Mouse (Mus musculus) neutrophil, adult 5-6 weeks (primary cell): ENCODE data around the gene Lsamp. TPM values are rescaled to one million over a fixed set of nuclear protein-coding genes. Genes with fewer than 3 reads are reported as not detected.

Experiments used
- ATAC-seq: fragments of 151-379, 151-347 bp; 2 replicates; pipeline ENCODE4 v1.8.0; 2017; ENCODE audit warnings: mild to moderate bottlenecking, moderate TSS enrichment; ENCODE audit not compliant: insufficient number of reproducible peaks, poor library complexity, low FRiP score, severe bottlenecking; ENCODE audit errors: extremely low read depth
- total RNA-seq: library from RNA; stranded (forward); fragments of 200-1000 nt; gene quantifications from 2 replicates; pipeline ENCODE4 v1.2.3, GENCODE M21; 2017

Gene Lsamp
- total RNA-seq, 1 experiment from 2014 or later = 0.12 TPM

- ATAC-seq = no peak
Measured at GRCm38 (mm10) chr16:41588675-41589301, 1604.6 kb downstream of the Lsamp start.

- no peak for ATAC-seq
Measured at GRCm38 (mm10) chr16:41612229-41612628, 1628.1 kb downstream of the Lsamp start.

GRCm38 (mm10) chr16:41623871-41624270 is 1639.7 kb downstream of the Lsamp start:
- no peak for ATAC-seq

GRCm38 (mm10) chr16:41633898-41634297 is 1649.7 kb downstream of the Lsamp start:
- no peak for ATAC-seq

GRCm38 (mm10) chr16:41640876-41641275 is 1656.7 kb downstream of the Lsamp start:
- no peak for ATAC-seq

- no peak for ATAC-seq
Measured at GRCm38 (mm10) chr16:41653261-41653660, 1669.1 kb downstream of the Lsamp start.

- no peak for ATAC-seq
Measured at GRCm38 (mm10) chr16:41674316-41675038, 1690.3 kb downstream of the Lsamp start.

GRCm38 (mm10) chr16:41675774-41676173 is 1691.6 kb downstream of the Lsamp start:
- ATAC-seq = no peak

- ATAC-seq = no peak
Measured at GRCm38 (mm10) chr16:41692435-41692834, 1708.3 kb downstream of the Lsamp start.

- no peak for ATAC-seq
Measured at GRCm38 (mm10) chr16:41701790-41702428, 1717.7 kb downstream of the Lsamp start.

GRCm38 (mm10) chr16:41728900-41729585 is 1744.9 kb downstream of the Lsamp start:
- no peak for ATAC-seq

GRCm38 (mm10) chr16:41729911-41730310 is 1745.8 kb downstream of the Lsamp start:
- ATAC-seq = no peak

- ATAC-seq = no peak
Measured at GRCm38 (mm10) chr16:41745037-41745436, 1760.9 kb downstream of the Lsamp start.

GRCm38 (mm10) chr16:41746235-41746911 is 1762.2 kb downstream of the Lsamp start:
- no peak for ATAC-seq

- no peak for ATAC-seq
Measured at GRCm38 (mm10) chr16:41747874-41748273, 1763.7 kb downstream of the Lsamp start.

GRCm38 (mm10) chr16:41748759-41749158 is 1764.6 kb downstream of the Lsamp start:
- ATAC-seq = no peak

GRCm38 (mm10) chr16:41764285-41764684 is 1780.1 kb downstream of the Lsamp start:
- no peak for ATAC-seq

GRCm38 (mm10) chr16:41771427-41772125 is 1787.4 kb downstream of the Lsamp start:
- ATAC-seq = no peak
